Mouse (Mus musculus): ENCODE results near the gene Psmb7. TPM values are rescaled to one million over a fixed set of nuclear protein-coding genes. Genes with fewer than 3 reads are reported as not detected.

Psmb7 gene
- total and polyA plus RNA-seq, 2 experiments = 99.4 to 219 TPM

- peaks cover 9% of the 10 kb centered on the region; the same call in 1 of the 2 replicates for H3K79me2 ChIP-seq (ENCODE audit: control insufficient read depth, insufficient read depth, low read length)
- no peak for DNase-seq (ENCODE audit: extremely low read depth, low read depth, low spot score)
- peaks cover 5% of the 10 kb centered on the region; the same call in 1 of the 2 replicates for H3K36me3 ChIP-seq (ENCODE audit: control insufficient read depth, insufficient read depth, low read length)
- TF ChIP-seq CTCF (IDR thresholded peaks at IDR 0.05; ENCODE audit: low read depth, low read length) = no peak
- TF ChIP-seq POLR2A (IDR thresholded peaks at IDR 0.05; ENCODE audit: extremely low read depth, insufficient read depth, low read length) = no peak
- no peaks in the 10 kb centered on the region for H3K27me3 ChIP-seq (ENCODE audit: control insufficient read depth, insufficient read depth, low read length)
- no peaks in the 10 kb centered on the region; the same call in 1 of the 2 replicates for H3K4me1 ChIP-seq (ENCODE audit: control insufficient read depth, insufficient read depth, low read length)
- no peak overlapping the region for H3K27ac ChIP-seq (replicated peaks; ENCODE audit: insufficient read depth, low read depth, low read length)
- no peak overlapping the region for H3K4me3 ChIP-seq (ENCODE audit: insufficient read depth, low read depth, low read length)
- no peak overlapping the region for H3K9ac ChIP-seq (ENCODE audit: low read depth, low read length)
Observed at GRCm38 (mm10) chr2:38600842-38601241, 43.0 kb downstream of the Psmb7 start.

DNA sequence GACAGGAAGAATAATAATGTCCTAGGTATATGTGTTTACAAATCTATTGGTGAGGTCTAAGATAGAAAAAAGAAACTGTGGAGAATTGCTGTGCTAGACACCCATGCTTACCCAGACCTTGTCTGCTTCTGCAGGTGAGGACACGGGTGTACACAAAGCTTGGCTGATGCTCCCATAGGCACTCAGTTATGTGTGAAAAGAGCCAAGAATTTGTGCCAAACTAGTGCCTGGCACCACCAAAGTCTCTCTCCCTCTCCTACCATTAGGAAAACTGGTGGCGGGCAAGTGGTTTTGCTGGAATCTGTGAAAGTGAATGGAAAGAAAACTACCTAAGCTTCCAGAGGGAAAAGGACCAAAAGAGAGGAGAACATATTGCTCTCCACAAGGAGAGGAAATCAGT, 45.5 kb downstream of the Psmb7 start:
- WGBS = 48% methylated on average over 2 of the region's 2 CpGs
- no peak overlapping the region for H3K4me3 ChIP-seq (ENCODE audit: insufficient read depth, low read depth, low read length)
- no peak for TF ChIP-seq CTCF (IDR thresholded peaks at IDR 0.05; ENCODE audit: low read depth, low read length)
- H3K4me1 ChIP-seq (ENCODE audit: control insufficient read depth, insufficient read depth, low read length) = no peaks in the 10 kb centered on the region
- H3K27ac ChIP-seq (replicated peaks; ENCODE audit: insufficient read depth, low read depth, low read length) = no peak overlapping the region
- peaks cover 7% of the 10 kb centered on the region; the same call in 1 of the 2 replicates for H3K36me3 ChIP-seq (ENCODE audit: control insufficient read depth, insufficient read depth, low read length)
- H3K27me3 ChIP-seq (ENCODE audit: control insufficient read depth, insufficient read depth, low read length) = no peaks in the 10 kb centered on the region
- H3K9ac ChIP-seq (ENCODE audit: low read depth, low read length) = no peak overlapping the region
- peaks cover 3% of the 10 kb centered on the region; the same call in 1 of the 2 replicates for H3K79me2 ChIP-seq (ENCODE audit: control insufficient read depth, insufficient read depth, low read length)
- peak; percentile 59 for DNase-seq (ENCODE audit: extremely low read depth, low read depth, low spot score)

GRCm38 (mm10) chr2:38597896-38598295, 46.0 kb downstream of the Psmb7 start:
- peaks cover 3% of the 10 kb centered on the region; the same call in 1 of the 2 replicates for H3K79me2 ChIP-seq (ENCODE audit: control insufficient read depth, insufficient read depth, low read length)
- H3K27me3 ChIP-seq (ENCODE audit: control insufficient read depth, insufficient read depth, low read length) = no peaks in the 10 kb centered on the region
- H3K4me3 ChIP-seq (ENCODE audit: insufficient read depth, low read depth, low read length) = no peak overlapping the region
- peaks cover 7% of the 10 kb centered on the region; the same call in 1 of the 2 replicates for H3K36me3 ChIP-seq (ENCODE audit: control insufficient read depth, insufficient read depth, low read length)
- no peak for DNase-seq (ENCODE audit: extremely low read depth, low read depth, low spot score)
- H3K27ac ChIP-seq (replicated peaks; ENCODE audit: insufficient read depth, low read depth, low read length) = no peak overlapping the region
- H3K9ac ChIP-seq (ENCODE audit: low read depth, low read length) = no peak overlapping the region
- TF ChIP-seq POLR2A (IDR thresholded peaks at IDR 0.05; ENCODE audit: extremely low read depth, insufficient read depth, low read length) (no peak), CTCF (IDR thresholded peaks at IDR 0.05; ENCODE audit: low read depth, low read length) (peak; percentile 40; the same call in 1 of the 2 replicates)
- no peaks in the 10 kb centered on the region for H3K4me1 ChIP-seq (ENCODE audit: control insufficient read depth, insufficient read depth, low read length)
- 91% methylated on average over 1 of the region's 1 CpGs for WGBS

- TF ChIP-seq POLR2A (IDR thresholded peaks at IDR 0.05; ENCODE audit: extremely low read depth, insufficient read depth, low read length) (no peak), CTCF (IDR thresholded peaks at IDR 0.05; ENCODE audit: low read depth, low read length) (no peak)
Observed at GRCm38 (mm10) chr2:38594874-38595273, 49.0 kb downstream of the Psmb7 start.

GRCm38 (mm10) chr2:38591751-38592459, 52.0 kb downstream of the Psmb7 start:
- Histone ChIP-seq H3K36me3 (ENCODE audit: control insufficient read depth, insufficient read depth, low read length) (peaks cover 14% of the 10 kb centered on the region), H3K9ac (ENCODE audit: low read depth, low read length) (no peak overlapping the region), H3K4me1 (ENCODE audit: control insufficient read depth, insufficient read depth, low read length) (no peaks in the 10 kb centered on the region; the same call in 1 of the 2 replicates), H3K27me3 (ENCODE audit: control insufficient read depth, insufficient read depth, low read length) (no peaks in the 10 kb centered on the region), H3K79me2 (ENCODE audit: control insufficient read depth, insufficient read depth, low read length) (no peaks in the 10 kb centered on the region), H3K27ac (replicated peaks; ENCODE audit: insufficient read depth, low read depth, low read length) (no peak overlapping the region), H3K4me3 (ENCODE audit: insufficient read depth, low read depth, low read length) (no peak overlapping the region)
- TF ChIP-seq POLR2A (IDR thresholded peaks at IDR 0.05; ENCODE audit: extremely low read depth, insufficient read depth, low read length) (no peak), CTCF (IDR thresholded peaks at IDR 0.05; ENCODE audit: low read depth, low read length) (no peak)
- no peak for DNase-seq (ENCODE audit: extremely low read depth, low read depth, low spot score)
- WGBS = 62% methylated on average over 6 of the region's 6 CpGs

More at GRCm38 (mm10) chr2:38594874-38595273, 49.0 kb downstream of the Psmb7 start:
- Histone ChIP-seq H3K27ac (replicated peaks; ENCODE audit: insufficient read depth, low read depth, low read length) (no peak overlapping the region), H3K36me3 (ENCODE audit: control insufficient read depth, insufficient read depth, low read length) (peaks cover 7% of the 10 kb centered on the region; the same call in 1 of the 2 replicates), H3K79me2 (ENCODE audit: control insufficient read depth, insufficient read depth, low read length) (peaks cover 3% of the 10 kb centered on the region; the same call in 1 of the 2 replicates), H3K9ac (ENCODE audit: low read depth, low read length) (no peak overlapping the region), H3K4me1 (ENCODE audit: control insufficient read depth, insufficient read depth, low read length) (no peaks in the 10 kb centered on the region), H3K27me3 (ENCODE audit: control insufficient read depth, insufficient read depth, low read length) (no peaks in the 10 kb centered on the region), H3K4me3 (ENCODE audit: insufficient read depth, low read depth, low read length) (no peak overlapping the region)
- WGBS = 88% methylated on average over 7 of the region's 7 CpGs
- no peak for DNase-seq (ENCODE audit: extremely low read depth, low read depth, low spot score)

DNA sequence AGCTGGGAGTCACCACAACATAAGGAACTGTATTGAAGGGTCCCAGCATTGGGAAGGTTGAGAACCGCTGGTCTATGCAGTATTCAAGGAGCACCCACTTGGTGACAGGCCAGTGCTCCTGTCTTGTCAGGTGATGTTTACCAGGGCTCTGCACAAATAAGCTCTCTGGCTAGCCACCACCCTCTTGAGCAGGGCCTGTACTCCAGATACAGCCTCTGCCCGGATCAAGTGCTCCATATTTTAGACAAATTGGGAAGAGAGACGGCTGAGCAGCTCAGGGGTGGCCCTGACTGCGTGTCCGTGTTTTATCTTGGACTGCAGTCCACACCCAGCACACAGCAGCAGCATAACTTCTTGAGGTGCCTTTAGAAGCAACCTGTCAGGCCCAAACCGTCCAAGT, 57.2 kb downstream of the Psmb7 start:
- DNase-seq (ENCODE audit: extremely low read depth, low read depth, low spot score) = peak; percentile 68
- Histone ChIP-seq H3K4me3 (ENCODE audit: insufficient read depth, low read depth, low read length) (no peak overlapping the region), H3K27me3 (ENCODE audit: control insufficient read depth, insufficient read depth, low read length) (no peaks in the 10 kb centered on the region), H3K36me3 (ENCODE audit: control insufficient read depth, insufficient read depth, low read length) (peaks cover 16% of the 10 kb centered on the region), H3K27ac (replicated peaks; ENCODE audit: insufficient read depth, low read depth, low read length) (no peak overlapping the region), H3K9ac (ENCODE audit: low read depth, low read length) (no peak overlapping the region), H3K4me1 (ENCODE audit: control insufficient read depth, insufficient read depth, low read length) (peaks cover 5% of the 10 kb centered on the region), H3K79me2 (ENCODE audit: control insufficient read depth, insufficient read depth, low read length) (no peaks in the 10 kb centered on the region)
- TF ChIP-seq CTCF (IDR thresholded peaks at IDR 0.05; ENCODE audit: low read depth, low read length) = no peak
- no peak for TF ChIP-seq POLR2A (IDR thresholded peaks at IDR 0.05; ENCODE audit: extremely low read depth, insufficient read depth, low read length)
- WGBS = 49% methylated on average over 6 of the region's 6 CpGs
